Comparison of ENCODE assay signal across 8 mouse cellular contexts in the genomic region with DNA sequence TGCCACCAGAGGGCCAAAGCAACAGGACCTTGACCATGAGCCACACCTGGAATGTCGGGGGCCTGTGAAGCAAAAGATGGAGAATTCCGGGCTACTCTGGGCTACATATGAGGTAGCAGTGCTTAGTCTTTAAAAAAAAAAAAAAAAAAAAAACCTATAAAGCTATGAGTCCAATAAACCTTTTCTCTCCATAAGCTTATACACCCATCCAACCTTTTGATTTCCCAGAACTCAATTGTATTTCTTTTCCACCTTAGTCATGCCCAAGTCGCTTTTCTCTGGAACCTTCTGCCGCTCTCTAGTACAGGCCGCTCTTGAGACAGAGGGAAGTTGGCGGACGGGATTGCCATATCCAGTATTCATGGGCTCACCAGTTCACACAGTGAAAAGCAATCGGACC. TPM values are rescaled to one million over a fixed set of nuclear protein-coding genes. Genes with fewer than 3 reads are reported as not detected.
A peak's percentile ranks its signal among the peaks of the same experiment; 100 is the strongest.
DNase-seq lines count a peak whose midpoint lies in the region; ATAC-seq lines count a peak whose summit lies in the region.
"Had no signal": no experiment of that assay in that cellular context is flagged by ENCODE, and none has a peak within 500 bp of the region (broad histone marks: within the 10 kb centered on the region; RNA-seq: fewer than 3 reads in every experiment).

No protein-coding gene starts in this region.

- peaks cover 2% of the 10 kb centered on the region; the same call in 1 of the 2 replicates for H3K27me3 ChIP-seq in lung, embryonic 16.5 days (ENCODE audit: control insufficient read depth, insufficient read depth, low read depth, low read length)
- no peaks in the 10 kb centered on the region for H3K27me3 ChIP-seq in forebrain, embryonic 13.5 days
- peaks cover 34% of the 10 kb centered on the region for H3K27me3 ChIP-seq in limb, embryonic 13.5 days
- H3K27me3 ChIP-seq in stomach, embryonic 14.5 days (ENCODE audit: control insufficient read depth, insufficient read depth, low read length), result no peaks in the 10 kb centered on the region

- no peak for DNase-seq in lung, postnatal 25 days (ENCODE audit: low spot score)
- no peak for DNase-seq in adrenal gland, adult (ENCODE audit: inconsistent age in 2 of 2, low spot score in 1 of 2)

- H3K9me3 ChIP-seq in lung, embryonic 16.5 days (ENCODE audit: control insufficient read depth, low read length), result no peaks in the 10 kb centered on the region
- no peaks in the 10 kb centered on the region for H3K9me3 ChIP-seq in forebrain, embryonic 13.5 days (replicated peaks)
- H3K9me3 ChIP-seq in limb, embryonic 13.5 days, result no peaks in the 10 kb centered on the region
- H3K9me3 ChIP-seq in stomach, embryonic 14.5 days (ENCODE audit: control insufficient read depth, low read depth, low read length), result no peaks in the 10 kb centered on the region

- peaks cover 3% of the 10 kb centered on the region; the same call in 1 of the 2 replicates for H3K4me1 ChIP-seq in lung, embryonic 16.5 days (replicated peaks; ENCODE audit: control insufficient read depth, insufficient read depth, low read length)
- H3K4me1 ChIP-seq in forebrain, embryonic 13.5 days, result peaks cover 14% of the 10 kb centered on the region
- 0 out of 2 replicates have a peak, but pooled peaks cover 8% of the 10 kb centered on the region for H3K4me1 ChIP-seq in limb, embryonic 13.5 days
- no peaks in the 10 kb centered on the region for H3K4me1 ChIP-seq in stomach, embryonic 14.5 days (ENCODE audit: control insufficient read depth, insufficient read depth, low read length)

- H3K4me2 ChIP-seq in lung, embryonic 16.5 days (ENCODE audit: low read depth, low read length), result peak overlapping the region; percentile 59; the same call in 1 of the 2 replicates
- peak overlapping the region; percentile 62 for H3K4me2 ChIP-seq in forebrain, embryonic 13.5 days
- H3K4me2 ChIP-seq in limb, embryonic 13.5 days (replicated peaks), result peak overlapping the region; percentile 65
- H3K4me2 ChIP-seq in stomach, embryonic 14.5 days (replicated peaks; ENCODE audit: low read depth, low read length), result peak overlapping the region; percentile 40

- H3K27ac ChIP-seq in lung, embryonic 16.5 days (ENCODE audit: low read length), result no peak overlapping the region
- no peak overlapping the region for H3K27ac ChIP-seq in forebrain, embryonic 13.5 days
- no peak overlapping the region for H3K27ac ChIP-seq in limb, embryonic 13.5 days
- H3K27ac ChIP-seq in stomach, embryonic 14.5 days (ENCODE audit: low read length), result no peak overlapping the region

- 67% methylated on average over 8 of the region's 8 CpGs for WGBS in lung, embryonic 16.5 days
- WGBS in forebrain, embryonic 13.5 days, result 66% methylated on average over 8 of the region's 8 CpGs
- 73% methylated on average over 8 of the region's 8 CpGs for WGBS in limb, embryonic 13.5 days
- 64% methylated on average over 8 of the region's 8 CpGs for WGBS in stomach, embryonic 14.5 days

- ATAC-seq in lung, embryonic 16.5 days (ENCODE audit: low read depth), result no peak
- ATAC-seq in forebrain, embryonic 13.5 days, result peak; percentile 40
- no peak for ATAC-seq in limb, embryonic 13.5 days (ENCODE audit: low FRiP score, low read depth)
- no peak for ATAC-seq in stomach, embryonic 14.5 days (ENCODE audit: insufficient number of reproducible peaks, insufficient read depth, low FRiP score, low read depth)
- no peak for ATAC-seq in frontal cortex, adult (ENCODE audit: low TSS enrichment)

- no peaks in the 10 kb centered on the region for H3K36me3 ChIP-seq in lung, embryonic 16.5 days (ENCODE audit: control insufficient read depth, insufficient read depth, low read length)
- no peaks in the 10 kb centered on the region for H3K36me3 ChIP-seq in forebrain, embryonic 13.5 days (ENCODE audit: poor library complexity, severe bottlenecking)
- no peaks in the 10 kb centered on the region for H3K36me3 ChIP-seq in limb, embryonic 13.5 days
- H3K36me3 ChIP-seq in stomach, embryonic 14.5 days (ENCODE audit: control insufficient read depth, insufficient read depth, low read length), result no peaks in the 10 kb centered on the region

- no peak overlapping the region for H3K4me3 ChIP-seq in lung, embryonic 16.5 days (ENCODE audit: low read length)
- H3K4me3 ChIP-seq in forebrain, embryonic 13.5 days, result peak overlapping the region; percentile 39
- peak overlapping the region; percentile 47 for H3K4me3 ChIP-seq in limb, embryonic 13.5 days
- H3K4me3 ChIP-seq in stomach, embryonic 14.5 days (ENCODE audit: low read depth, low read length), result peak overlapping the region; percentile 21; the same call in 1 of the 2 replicates

- H3K9ac ChIP-seq in lung, embryonic 16.5 days (ENCODE audit: low read length), result no peak overlapping the region
- H3K9ac ChIP-seq in forebrain, embryonic 13.5 days, result peak overlapping the region; percentile 62; the same call in 1 of the 2 replicates
- H3K9ac ChIP-seq in limb, embryonic 13.5 days, result peak overlapping the region; percentile 48
- H3K9ac ChIP-seq in stomach, embryonic 14.5 days (replicated peaks; ENCODE audit: low read depth, low read length), result no peak overlapping the region

RNA-seq across cellular contexts. Expression of gene Spats1, which starts 1.1 kb away (rescaled TPM):
- polyA plus RNA-seq in lung, embryonic 16.5 days (2015; fragmentation: Nextera tagmentation; extraction: Ambion mirVana), result 0.96 and 1.2 TPM in 2 replicates
- 1.2 and 1.5 TPM in 2 replicates for polyA plus RNA-seq in forebrain, embryonic 13.5 days (2015; fragmentation: Nextera tagmentation; extraction: Ambion mirVana)
- polyA plus RNA-seq in limb, embryonic 13.5 days (2015; fragmentation: Nextera tagmentation; extraction: Ambion mirVana), result 0.70 and 0.98 TPM in 2 replicates
- polyA plus RNA-seq in stomach, embryonic 14.5 days (2014; fragmentation: Nextera tagmentation; extraction: Ambion mirVana), result 0.50 and 0.59 TPM in 2 replicates
- polyA plus RNA-seq: spleen, adult 2 months had no signal

RNA-seq across cellular contexts. Expression of gene Aars2, which starts 32.5 kb away (rescaled TPM):
- 18.6 and 19.9 TPM in 2 replicates for polyA plus RNA-seq in lung, embryonic 16.5 days (2015; fragmentation: Nextera tagmentation; extraction: Ambion mirVana)
- 16.8 and 19.0 TPM in 2 replicates for polyA plus RNA-seq in forebrain, embryonic 13.5 days (2015; fragmentation: Nextera tagmentation; extraction: Ambion mirVana)
- polyA plus RNA-seq in limb, embryonic 13.5 days (2015; fragmentation: Nextera tagmentation; extraction: Ambion mirVana), result 22.8 and 23.0 TPM in 2 replicates
- polyA plus RNA-seq in stomach, embryonic 14.5 days (2014; fragmentation: Nextera tagmentation; extraction: Ambion mirVana), result 14.8 and 16.8 TPM in 2 replicates

RNA-seq across cellular contexts. Expression of gene Cdc5l, which starts 40.6 kb away (rescaled TPM):
- 58.9 and 60.1 TPM in 2 replicates for polyA plus RNA-seq in lung, embryonic 16.5 days (2015; fragmentation: Nextera tagmentation; extraction: Ambion mirVana)
- polyA plus RNA-seq in forebrain, embryonic 13.5 days (2015; fragmentation: Nextera tagmentation; extraction: Ambion mirVana), result 79.9 and 81.9 TPM in 2 replicates
- polyA plus RNA-seq in limb, embryonic 13.5 days (2015; fragmentation: Nextera tagmentation; extraction: Ambion mirVana), result 78.8 and 82.5 TPM in 2 replicates
- polyA plus RNA-seq in stomach, embryonic 14.5 days (2014; fragmentation: Nextera tagmentation; extraction: Ambion mirVana), result 66.6 and 72.3 TPM in 2 replicates

RNA-seq across cellular contexts. Expression of gene Tcte1, which starts 49.1 kb away (rescaled TPM):
- 1.7 and 2.7 TPM in 2 replicates for polyA plus RNA-seq in lung, embryonic 16.5 days (2015; fragmentation: Nextera tagmentation; extraction: Ambion mirVana)
- polyA plus RNA-seq in forebrain, embryonic 13.5 days (2015; fragmentation: Nextera tagmentation; extraction: Ambion mirVana), result 2.1 and 3.1 TPM in 2 replicates
- 0.80 and 1.0 TPM in 2 replicates for polyA plus RNA-seq in limb, embryonic 13.5 days (2015; fragmentation: Nextera tagmentation; extraction: Ambion mirVana)
- polyA plus RNA-seq in stomach, embryonic 14.5 days (2014; fragmentation: Nextera tagmentation; extraction: Ambion mirVana), result 0.29 and 0.65 TPM in 2 replicates

Comparison
In these comparisons a context has a peak if more than half of its experiments do, and no peak if none do; other contexts are left out.
1. H3K9ac ChIP-seq: peak in forebrain, embryonic 13.5 days (single experiment) and limb, embryonic 13.5 days (single experiment); none in lung, embryonic 16.5 days (single experiment) and stomach, embryonic 14.5 days (single experiment).
2. Peak in every context shown above with its lines, with median percentiles within 50 percentile points of each other: H3K4me2 ChIP-seq.